Mouse (Mus musculus) kidney, embryonic 15.5 days (tissue): ENCODE measurements around the gene Gemin4. TPM values are rescaled to one million over a fixed set of nuclear protein-coding genes. Genes with fewer than 3 reads are reported as not detected.

Experiments used
- ATAC-seq: fragments of 200-750 bp; cut with Nextera tagmentation; replicated peaks from 2 replicates; pipeline ENCODE4 v1.8.0; 2017; ENCODE audit warnings: moderate TSS enrichment; ENCODE audit not compliant: low FRiP score
- H3K27ac ChIP-seq: fragments of 300-500 bp; sonication (generic); 2 replicates; pipeline ENCODE4 v1.5.1; 2015; ENCODE audit warnings: mild to moderate bottlenecking, inconsistent platforms
- H3K27me3 ChIP-seq: fragments of 300-500 bp; sonication (generic); 2 replicates; pipeline ENCODE4 v1.6.1; 2015; ENCODE audit warnings: inconsistent platforms
- H3K36me3 ChIP-seq: fragments of 300-500 bp; sonication (generic); 2 replicates; pipeline ENCODE4 v1.6.1; 2015; ENCODE audit warnings: inconsistent platforms
- H3K4me1 ChIP-seq: fragments of 300-500 bp; sonication (generic); 2 replicates; pipeline ENCODE4 v1.6.1; 2015; ENCODE audit warnings: inconsistent platforms
- H3K4me2 ChIP-seq: fragments of 300-500 bp; sonication (generic); 2 replicates; pipeline ENCODE4 v1.6.1; 2015; ENCODE audit warnings: moderate library complexity, mild to moderate bottlenecking, inconsistent platforms
- H3K4me3 ChIP-seq: fragments of 300-500 bp; sonication (generic); replicated peaks from 2 replicates; pipeline ENCODE4 v1.5.1; 2015; ENCODE audit warnings: mild to moderate bottlenecking, inconsistent platforms
- H3K9ac ChIP-seq: fragments of 300-500 bp; sonication (generic); 2 replicates; pipeline ENCODE4 v1.6.1; 2015; ENCODE audit warnings: mild to moderate bottlenecking, inconsistent platforms
- H3K9me3 ChIP-seq: fragments of 300-500 bp; sonication (generic); replicated peaks from 2 replicates; pipeline ENCODE4 v1.6.1; 2016; ENCODE audit warnings: inconsistent platforms
- WGBS: fragments of 180-500 bp; shearing (Covaris S2); methylation state at CpG from one replicate; pipeline ENCODE4 v1.1.7; 2015; ENCODE audit warnings: mixed read lengths; 5-methylcytosine and 5-hydroxymethylcytosine counted together
- polyA plus RNA-seq: library from polyadenylated mRNA; unstranded; fragments of >200 nt; fragmentation: Nextera tagmentation; extraction: Ambion mirVana; gene quantifications from 2 replicates; pipeline ENCODE4 v1.2.1, GENCODE M21; 2015

Gene Gemin4
- polyA plus RNA-seq = 28.3 and 37.7 TPM in 2 replicates

GRCm38 (mm10) chr11:76217390-76217800, at the start of gene Gemin4, which contains the start of gene Dbil5:
TSS of gene Gemin4 (minus strand) at chr11:76217664.
TSS of gene Dbil5 (plus strand) at chr11:76217608.
- WGBS = under 1% methylated on average over 35 of the region's 35 CpGs
- ATAC-seq = peak; percentile 98

GRCm38 (mm10) chr11:76262611-76263351, 45.3 kb upstream of the Gemin4 start:
- no peak overlapping the region for H3K4me2 ChIP-seq
- WGBS = 15% methylated on average over 19 of the region's 19 CpGs
- no peak overlapping the region for H3K27ac ChIP-seq
- no peak for ATAC-seq
- no peak overlapping the region for H3K4me3 ChIP-seq
- H3K9me3 ChIP-seq = no peaks in the 10 kb centered on the region
- no peak overlapping the region for H3K9ac ChIP-seq
- no peaks in the 10 kb centered on the region for H3K27me3 ChIP-seq
- peaks cover 44% of the 10 kb centered on the region for H3K36me3 ChIP-seq
- H3K4me1 ChIP-seq = peaks cover 22% of the 10 kb centered on the region

More at GRCm38 (mm10) chr11:76217390-76217800, at the start of gene Gemin4, which contains the start of gene Dbil5:
- no peaks in the 10 kb centered on the region for H3K27me3 ChIP-seq
- H3K4me2 ChIP-seq = peak within 1 kb of the TSS; percentile 74
- no peaks in the 10 kb centered on the region for H3K9me3 ChIP-seq
- peaks cover 19% of the 10 kb centered on the region for H3K4me1 ChIP-seq
- H3K27ac ChIP-seq = peak within 1 kb of the TSS; percentile 94
- peak within 1 kb of the TSS; percentile 95 for H3K9ac ChIP-seq
- H3K36me3 ChIP-seq = peaks cover 56% of the 10 kb centered on the region
- H3K4me3 ChIP-seq = peak within 1 kb of the TSS; percentile 88

DNA sequence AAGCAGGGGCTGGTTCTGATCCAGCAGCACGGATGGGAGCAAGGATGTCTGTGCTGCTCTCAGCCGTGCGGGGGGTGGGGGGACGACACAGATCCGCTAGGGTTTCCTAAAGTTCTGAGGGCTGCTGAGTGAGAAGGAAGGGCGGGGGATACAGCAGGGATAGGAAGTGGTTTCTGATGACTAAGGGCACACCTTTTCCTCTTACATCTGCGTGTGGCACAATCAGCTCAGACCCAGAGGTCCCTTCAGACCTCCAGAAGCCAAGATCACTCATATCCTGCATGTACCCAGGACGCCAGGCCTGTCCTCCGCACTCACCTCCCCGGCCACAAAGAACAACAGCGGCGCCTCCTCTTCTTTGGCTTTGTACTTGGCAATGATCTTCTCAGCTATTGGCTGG, 43.8 kb upstream of the Gemin4 start:
- no peak overlapping the region for H3K27ac ChIP-seq
- peaks cover 57% of the 10 kb centered on the region for H3K36me3 ChIP-seq
- ATAC-seq = no peak
- peaks cover 32% of the 10 kb centered on the region for H3K4me1 ChIP-seq
- H3K27me3 ChIP-seq = no peaks in the 10 kb centered on the region
- no peak overlapping the region for H3K4me2 ChIP-seq
- H3K9ac ChIP-seq = no peak overlapping the region
- H3K9me3 ChIP-seq = no peaks in the 10 kb centered on the region
- no peak overlapping the region for H3K4me3 ChIP-seq
- WGBS = 75% methylated on average over 12 of the region's 12 CpGs

DNA sequence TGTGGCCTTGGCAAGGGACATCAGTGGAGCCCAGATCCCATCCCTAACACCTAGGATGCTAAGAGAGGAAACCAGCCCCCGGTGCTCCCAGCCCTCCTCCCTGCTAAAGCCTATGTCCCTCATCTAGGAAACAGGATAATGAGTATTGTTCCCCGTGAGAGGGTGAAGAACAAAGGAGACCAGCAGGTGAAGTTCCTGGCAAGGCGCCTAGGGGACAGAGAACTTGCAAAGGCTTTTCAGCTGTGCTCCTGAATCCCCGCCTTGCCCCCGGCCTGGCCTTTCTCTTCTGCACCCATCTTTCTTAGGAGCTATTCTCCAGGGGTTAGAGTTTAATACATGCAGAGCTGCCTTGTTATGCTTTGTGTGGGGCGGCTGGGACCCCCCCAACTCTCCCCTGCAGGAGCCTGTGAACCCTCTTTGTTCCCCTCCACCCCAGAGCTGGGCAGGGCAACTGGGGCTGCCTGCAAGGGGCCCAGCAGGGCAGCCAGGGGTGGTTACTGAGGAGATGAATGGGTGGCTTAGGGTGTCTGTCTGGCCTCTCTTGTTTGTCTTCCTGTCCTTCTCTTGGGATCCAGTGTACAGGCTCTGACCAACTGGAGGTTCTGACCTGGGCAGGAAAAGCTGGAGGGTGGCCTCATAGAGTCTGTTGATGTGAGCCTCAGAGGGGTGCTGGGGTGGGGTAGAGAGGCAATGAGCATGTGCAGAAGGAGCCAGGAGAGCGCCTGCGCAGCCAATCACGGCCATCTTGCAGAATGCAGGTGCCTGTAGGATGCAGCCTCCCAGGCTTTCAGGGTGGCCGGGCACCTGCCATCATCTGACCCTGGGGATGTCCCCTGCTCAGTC, 43.0 kb upstream of the Gemin4 start:
- peaks cover 58% of the 10 kb centered on the region for H3K36me3 ChIP-seq
- no peak overlapping the region for H3K27ac ChIP-seq
- H3K4me1 ChIP-seq = peaks cover 40% of the 10 kb centered on the region
- ATAC-seq = no peak
- no peak overlapping the region for H3K4me3 ChIP-seq
- no peaks in the 10 kb centered on the region for H3K27me3 ChIP-seq
- H3K9ac ChIP-seq = no peak overlapping the region
- H3K9me3 ChIP-seq = no peaks in the 10 kb centered on the region
- no peak overlapping the region for H3K4me2 ChIP-seq
- WGBS = 73% methylated on average over 10 of the region's 10 CpGs

DNA sequence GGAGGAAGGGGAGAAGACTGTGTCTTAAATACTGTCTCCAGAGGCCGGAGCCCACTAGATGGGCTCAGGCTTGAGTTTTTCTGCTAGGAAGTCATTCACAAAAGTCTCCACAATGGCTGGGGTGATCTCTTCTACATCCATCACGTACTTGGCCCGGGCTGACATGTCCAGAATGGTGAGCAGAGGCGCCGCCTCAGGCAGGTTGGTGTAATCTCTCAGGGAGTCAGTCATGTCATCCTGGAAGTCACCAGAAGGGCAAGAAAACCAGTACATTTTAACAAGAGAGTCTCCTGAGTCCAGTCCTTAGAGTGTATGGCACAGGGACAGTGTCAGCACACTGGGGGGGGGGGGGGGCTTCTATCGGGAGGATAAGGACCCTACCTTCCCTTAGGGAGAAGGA, 41.0 kb upstream of the Gemin4 start:
- 86% methylated on average over 6 of the region's 6 CpGs for WGBS
- H3K4me2 ChIP-seq = no peak overlapping the region
- peaks cover 42% of the 10 kb centered on the region for H3K4me1 ChIP-seq
- H3K9me3 ChIP-seq = no peaks in the 10 kb centered on the region
- H3K4me3 ChIP-seq = no peak overlapping the region
- H3K36me3 ChIP-seq = peaks cover 58% of the 10 kb centered on the region
- no peaks in the 10 kb centered on the region for H3K27me3 ChIP-seq
- no peak overlapping the region for H3K9ac ChIP-seq
- ATAC-seq = no peak
- H3K27ac ChIP-seq = no peak overlapping the region

DNA sequence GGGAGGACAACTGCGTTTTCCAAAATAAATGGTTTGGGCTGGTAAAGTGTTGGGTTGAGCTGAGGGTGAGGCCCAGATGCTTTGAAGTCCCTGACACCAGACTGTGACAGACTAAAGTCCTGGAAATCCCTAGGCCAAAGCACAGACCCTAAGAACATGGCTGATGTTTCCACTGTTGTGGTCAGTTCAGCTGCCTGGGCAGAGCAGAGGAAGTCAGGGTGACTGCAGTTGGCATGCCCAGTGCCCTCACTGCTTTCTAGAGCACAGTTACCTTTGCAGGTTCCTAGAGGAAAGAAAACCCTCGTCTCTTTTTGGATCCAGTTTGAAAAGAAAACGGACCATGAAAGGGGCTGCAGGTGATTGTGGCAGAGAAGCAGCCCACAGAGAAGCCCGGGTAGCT, 39.9 kb upstream of the Gemin4 start:
- Histone ChIP-seq H3K9ac (0 out of 2 replicates have a peak overlapping the region, but pooled peaks have one; percentile 7), H3K27me3 (no peaks in the 10 kb centered on the region), H3K4me2 (no peak overlapping the region), H3K4me1 (peaks cover 32% of the 10 kb centered on the region), H3K27ac (no peak overlapping the region), H3K36me3 (peaks cover 56% of the 10 kb centered on the region), H3K9me3 (no peaks in the 10 kb centered on the region), H3K4me3 (no peak overlapping the region)
- WGBS = 64% methylated on average over 4 of the region's 4 CpGs
- no peak for ATAC-seq

GRCm38 (mm10) chr11:76256129-76256528, 38.7 kb upstream of the Gemin4 start:
- H3K4me2 ChIP-seq = no peak overlapping the region
- no peak overlapping the region for H3K4me3 ChIP-seq
- peak overlapping the region; percentile 37; the same call in 1 of the 2 replicates for H3K27ac ChIP-seq
- peaks cover 48% of the 10 kb centered on the region for H3K36me3 ChIP-seq
- WGBS = 16% methylated on average over 5 of the region's 5 CpGs
- no peaks in the 10 kb centered on the region for H3K27me3 ChIP-seq
- no peak for ATAC-seq
- no peaks in the 10 kb centered on the region for H3K9me3 ChIP-seq
- peaks cover 30% of the 10 kb centered on the region for H3K4me1 ChIP-seq
- no peak overlapping the region for H3K9ac ChIP-seq

GRCm38 (mm10) chr11:76255431-76256001, 38.1 kb upstream of the Gemin4 start:
- Histone ChIP-seq H3K4me1 (peaks cover 27% of the 10 kb centered on the region), H3K4me2 (no peak overlapping the region), H3K4me3 (no peak overlapping the region), H3K27ac (peak overlapping the region; percentile 37; the same call in 1 of the 2 replicates), H3K27me3 (no peaks in the 10 kb centered on the region), H3K9me3 (no peaks in the 10 kb centered on the region), H3K36me3 (peaks cover 49% of the 10 kb centered on the region), H3K9ac (no peak overlapping the region)
- no peak for ATAC-seq
- WGBS = 72% methylated on average over 4 of the region's 4 CpGs

DNA sequence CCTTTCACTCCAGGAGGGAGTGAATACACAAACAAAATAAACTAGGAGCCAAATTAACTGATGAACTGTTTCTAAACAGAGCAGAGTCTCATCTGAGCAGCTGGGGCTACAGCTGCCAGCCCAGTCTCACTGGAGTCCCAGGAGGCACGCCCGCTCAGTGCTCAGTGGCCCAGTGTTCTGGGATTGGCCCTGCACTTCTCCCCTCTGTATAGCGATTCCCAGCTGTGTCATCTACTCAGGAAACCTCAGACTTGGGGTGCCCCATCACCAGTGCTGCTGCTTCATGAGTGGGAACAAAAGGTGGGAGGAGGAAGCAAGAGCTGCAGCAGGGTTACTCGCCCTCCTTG, 36.4 kb upstream of the Gemin4 start:
- H3K9me3 ChIP-seq = no peaks in the 10 kb centered on the region
- no peak overlapping the region for H3K4me2 ChIP-seq
- no peak for ATAC-seq
- H3K9ac ChIP-seq = no peak overlapping the region
- H3K27me3 ChIP-seq = no peaks in the 10 kb centered on the region
- peaks cover 27% of the 10 kb centered on the region for H3K4me1 ChIP-seq
- 79% methylated on average over 4 of the region's 4 CpGs for WGBS
- H3K27ac ChIP-seq = 0 out of 2 replicates have a peak overlapping the region, but pooled peaks have one; percentile 6
- H3K4me3 ChIP-seq = no peak overlapping the region
- H3K36me3 ChIP-seq = peaks cover 52% of the 10 kb centered on the region

GRCm38 (mm10) chr11:76253145-76253917, 35.9 kb upstream of the Gemin4 start:
- H3K27ac ChIP-seq = 0 out of 2 replicates have a peak overlapping the region, but pooled peaks have one; percentile 6

GRCm38 (mm10) chr11:76252036-76252435, 34.6 kb upstream of the Gemin4 start:
- ATAC-seq = no peak
- Histone ChIP-seq H3K9me3 (no peaks in the 10 kb centered on the region), H3K27ac (no peak overlapping the region), H3K27me3 (no peaks in the 10 kb centered on the region), H3K4me2 (no peak overlapping the region), H3K36me3 (peaks cover 51% of the 10 kb centered on the region), H3K9ac (no peak overlapping the region), H3K4me3 (no peak overlapping the region), H3K4me1 (peaks cover 17% of the 10 kb centered on the region)
- 56% methylated on average over 3 of the region's 3 CpGs for WGBS

More at GRCm38 (mm10) chr11:76253145-76253917, 35.9 kb upstream of the Gemin4 start:
- peaks cover 52% of the 10 kb centered on the region for H3K36me3 ChIP-seq
- peaks cover 26% of the 10 kb centered on the region for H3K4me1 ChIP-seq
- no peak overlapping the region for H3K4me3 ChIP-seq
- WGBS = 44% methylated on average over 5 of the region's 5 CpGs
- peak; percentile 73 for ATAC-seq
- H3K9me3 ChIP-seq = no peaks in the 10 kb centered on the region
- no peaks in the 10 kb centered on the region for H3K27me3 ChIP-seq
- no peak overlapping the region for H3K9ac ChIP-seq
- no peak overlapping the region for H3K4me2 ChIP-seq
